Mouse (Mus musculus): ENCODE measurements around the gene Cdk19. TPM values are rescaled to one million over a fixed set of nuclear protein-coding genes. Genes with fewer than 3 reads are reported as not detected.

Cdk19 gene
- polyA plus RNA-seq, 1 experiment from 2014 or later: 9.1 TPM

- Histone ChIP-seq H3K9ac (ENCODE audit: low read length) (no peak overlapping the region), H3K4me1 (ENCODE audit: control insufficient read depth in 2 of 2, insufficient read depth in 2 of 2, low read length in 2 of 2) (no peaks in the 10 kb centered on the region; a peak in 1 of 4 replicates), H3K9me3 (ENCODE audit: control insufficient read depth, low read length) (no peaks in the 10 kb centered on the region), H3K36me3 (ENCODE audit: control insufficient read depth, insufficient read depth, low read length) (no peaks in the 10 kb centered on the region), H3K27me3 (ENCODE audit: control insufficient read depth, insufficient read depth, low read length) (no peaks in the 10 kb centered on the region), H3K4me2 (ENCODE audit: low read length) (no peak overlapping the region), H3K4me3 (ENCODE audit: control insufficient read depth in 1 of 2, insufficient read depth in 1 of 2, low read depth in 1 of 2, low read length in 2 of 2) (no peak overlapping the region), H3K27ac (replicated peaks in 1 of 2; ENCODE audit: control insufficient read depth in 1 of 2, insufficient read depth in 1 of 2, low read depth in 2 of 2, low read length in 2 of 2) (no peak overlapping the region)
- WGBS: 45% methylated on average over 12 of the region's 12 CpGs
- no peak for ATAC-seq (ENCODE audit: insufficient number of reproducible peaks, insufficient read depth, low FRiP score, low read depth)
Observed at GRCm38 (mm10) chr10:40521579-40521978, 182.2 kb downstream of the Cdk19 start.

DNA sequence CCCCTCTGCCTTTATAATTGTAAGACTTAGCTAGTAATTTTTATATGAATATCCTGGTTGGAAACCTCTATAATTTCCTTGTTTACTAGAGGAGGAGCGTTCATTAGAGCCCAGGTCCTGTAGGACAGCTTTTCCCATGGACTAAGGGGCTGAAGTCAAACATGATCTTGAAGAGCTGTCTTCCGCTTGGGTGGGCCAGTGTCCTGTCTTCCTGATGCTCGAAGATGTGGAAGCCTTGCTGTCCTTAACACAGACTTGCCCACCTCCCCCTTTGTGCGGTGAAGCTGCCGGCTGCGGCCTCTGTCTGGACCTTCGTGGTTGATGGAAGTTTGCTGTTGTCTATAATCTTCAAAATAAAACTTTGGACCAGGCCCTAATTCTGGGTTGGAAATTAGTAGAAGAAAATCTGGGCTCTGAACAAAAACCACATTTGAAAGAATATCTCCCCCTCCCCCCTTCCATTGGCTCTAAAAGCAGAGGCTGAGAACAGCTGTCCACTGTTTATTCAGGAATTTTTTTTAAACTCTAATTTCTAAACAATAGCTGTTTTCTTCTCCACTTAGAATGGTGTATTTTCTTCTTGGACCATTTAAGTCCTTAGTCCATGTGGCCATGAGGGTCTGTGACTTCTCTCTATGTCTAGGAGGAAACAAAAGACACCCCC lies 184.1 kb downstream of the Cdk19 start:
- Histone ChIP-seq H3K9me3 (ENCODE audit: control insufficient read depth, low read length) (no peaks in the 10 kb centered on the region), H3K27ac (replicated peaks in 1 of 2; ENCODE audit: control insufficient read depth in 1 of 2, insufficient read depth in 1 of 2, low read depth in 2 of 2, low read length in 2 of 2) (no peak overlapping the region), H3K4me2 (ENCODE audit: low read length) (no peak overlapping the region), H3K4me3 (ENCODE audit: control insufficient read depth in 1 of 2, insufficient read depth in 1 of 2, low read depth in 1 of 2, low read length in 2 of 2) (no peak overlapping the region), H3K9ac (ENCODE audit: low read length) (no peak overlapping the region), H3K4me1 (ENCODE audit: control insufficient read depth in 2 of 2, insufficient read depth in 2 of 2, low read length in 2 of 2) (peaks cover 0 to 3% of the 10 kb centered on the region in 2 experiments; a peak in 1 of 4 replicates), H3K27me3 (ENCODE audit: control insufficient read depth, insufficient read depth, low read length) (no peaks in the 10 kb centered on the region), H3K36me3 (ENCODE audit: control insufficient read depth, insufficient read depth, low read length) (no peaks in the 10 kb centered on the region)
- no peak for ATAC-seq (ENCODE audit: insufficient number of reproducible peaks, insufficient read depth, low FRiP score, low read depth)
- 81% methylated on average over 7 of the region's 7 CpGs for WGBS

DNA sequence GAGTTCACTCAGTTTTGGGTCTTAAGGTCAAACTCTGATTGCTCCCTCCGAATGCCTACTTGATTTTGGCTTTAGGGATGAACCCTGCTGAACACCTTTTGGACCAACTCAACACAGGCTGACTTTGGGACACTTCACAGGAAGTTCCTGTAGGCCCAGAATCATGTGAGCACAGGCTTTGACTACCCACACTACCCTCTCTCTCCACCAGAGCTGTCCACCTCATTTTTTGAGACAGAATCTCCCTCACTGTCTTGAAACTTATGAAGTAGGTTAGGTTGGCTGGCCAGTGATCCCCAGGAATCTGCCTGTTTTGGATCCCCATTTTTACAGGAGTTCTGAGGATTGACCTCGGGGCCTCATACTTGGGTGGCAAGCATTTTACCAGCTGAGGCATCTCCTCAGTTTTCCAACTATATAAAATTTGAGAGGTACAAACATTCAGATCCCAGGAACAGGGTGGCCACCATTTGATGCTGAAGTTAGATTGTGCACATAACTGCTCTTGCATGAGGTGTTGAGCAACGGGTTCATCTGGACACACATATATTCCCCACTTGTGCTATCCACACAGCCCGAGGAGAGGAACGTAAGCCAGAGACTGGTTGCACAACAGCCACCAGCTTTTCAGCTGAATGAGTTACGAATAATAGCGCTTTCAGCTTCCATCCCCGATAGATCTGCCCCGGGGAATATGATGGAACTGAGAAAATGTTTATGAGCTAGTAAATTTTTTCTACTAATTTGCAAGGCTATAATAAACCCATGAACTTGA lies 184.9 kb downstream of the Cdk19 start:
- no peaks in the 10 kb centered on the region for H3K27me3 ChIP-seq (ENCODE audit: control insufficient read depth, insufficient read depth, low read length)
- H3K9ac ChIP-seq (ENCODE audit: low read length): no peak overlapping the region
- no peak overlapping the region for H3K27ac ChIP-seq (replicated peaks in 1 of 2; ENCODE audit: control insufficient read depth in 1 of 2, insufficient read depth in 1 of 2, low read depth in 2 of 2, low read length in 2 of 2)
- H3K4me2 ChIP-seq (ENCODE audit: low read length): no peak overlapping the region
- H3K36me3 ChIP-seq (ENCODE audit: control insufficient read depth, insufficient read depth, low read length): no peaks in the 10 kb centered on the region
- H3K4me3 ChIP-seq (ENCODE audit: control insufficient read depth in 1 of 2, insufficient read depth in 1 of 2, low read depth in 1 of 2, low read length in 2 of 2): no peak overlapping the region
- ATAC-seq (ENCODE audit: insufficient number of reproducible peaks, insufficient read depth, low FRiP score, low read depth): no peak
- H3K4me1 ChIP-seq (ENCODE audit: control insufficient read depth in 2 of 2, insufficient read depth in 2 of 2, low read length in 2 of 2): peaks cover 0 to 3% of the 10 kb centered on the region in 2 experiments; a peak in 1 of 4 replicates
- whole genome bisulfite sequencing: 74% methylated on average over 9 of the region's 9 CpGs
- H3K9me3 ChIP-seq (ENCODE audit: control insufficient read depth, low read length): no peaks in the 10 kb centered on the region

DNA sequence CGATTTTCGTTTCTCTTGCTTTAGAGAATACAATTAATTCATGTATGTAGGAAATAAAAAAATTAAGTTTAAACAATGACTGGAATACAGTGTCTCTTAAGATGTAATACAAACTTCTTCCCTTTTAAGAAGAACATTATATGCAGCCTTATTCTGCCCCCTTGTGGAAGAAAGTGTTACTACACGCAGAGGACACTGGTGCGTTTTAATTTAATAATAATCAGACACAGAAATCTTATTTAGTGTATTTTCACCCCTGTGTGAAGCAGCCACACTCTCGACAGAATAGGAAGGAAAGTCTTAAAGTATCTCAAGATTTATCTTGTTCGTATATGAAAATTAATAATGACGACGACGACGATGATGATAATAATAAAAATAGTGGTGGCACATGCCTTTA lies 185.6 kb downstream of the Cdk19 start:
- no peak overlapping the region for H3K4me2 ChIP-seq (ENCODE audit: low read length)
- no peak overlapping the region for H3K9ac ChIP-seq (ENCODE audit: low read length)
- H3K27ac ChIP-seq (replicated peaks in 1 of 2; ENCODE audit: control insufficient read depth in 1 of 2, insufficient read depth in 1 of 2, low read depth in 2 of 2, low read length in 2 of 2): no peak overlapping the region
- no peaks in the 10 kb centered on the region for H3K36me3 ChIP-seq (ENCODE audit: control insufficient read depth, insufficient read depth, low read length)
- no peaks in the 10 kb centered on the region for H3K9me3 ChIP-seq (ENCODE audit: control insufficient read depth, low read length)
- H3K4me1 ChIP-seq (ENCODE audit: control insufficient read depth in 2 of 2, insufficient read depth in 2 of 2, low read length in 2 of 2): 0 out of 4 replicates have a peak, but pooled peaks cover 0 to 3% of the 10 kb centered on the region in 2 experiments
- no peak overlapping the region for H3K4me3 ChIP-seq (ENCODE audit: control insufficient read depth in 1 of 2, insufficient read depth in 1 of 2, low read depth in 1 of 2, low read length in 2 of 2)
- ATAC-seq (ENCODE audit: insufficient number of reproducible peaks, insufficient read depth, low FRiP score, low read depth): no peak
- 31% methylated on average over 10 of the region's 10 CpGs for WGBS
- no peaks in the 10 kb centered on the region for H3K27me3 ChIP-seq (ENCODE audit: control insufficient read depth, insufficient read depth, low read length)

DNA sequence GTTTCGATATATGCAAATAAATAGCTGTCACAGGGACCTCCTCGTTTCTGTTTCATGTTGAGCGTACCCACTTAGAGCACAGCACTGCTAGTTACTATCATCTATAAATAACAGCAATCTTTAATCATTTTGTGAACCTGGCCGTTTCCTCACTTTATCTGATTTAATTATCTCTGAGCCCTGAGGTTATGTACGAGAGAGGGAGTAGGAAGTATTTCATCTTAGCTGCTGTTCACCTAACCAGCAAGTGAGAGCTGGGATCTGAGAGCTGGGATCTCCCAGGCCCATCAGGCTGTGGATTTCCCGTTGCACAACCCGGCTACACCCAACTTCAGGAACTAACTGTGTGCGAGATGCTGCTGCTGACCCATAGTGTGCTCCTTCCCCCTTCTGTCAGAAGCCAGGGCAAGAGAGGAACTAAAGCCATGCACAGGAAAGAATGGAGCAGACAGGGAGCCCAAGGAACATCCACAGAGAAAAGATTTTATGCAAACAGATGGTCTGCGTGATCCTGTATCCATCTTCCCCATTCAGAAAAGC lies 186.3 kb downstream of the Cdk19 start:
- H3K27ac ChIP-seq (replicated peaks in 1 of 2; ENCODE audit: control insufficient read depth in 1 of 2, insufficient read depth in 1 of 2, low read depth in 2 of 2, low read length in 2 of 2): no peak overlapping the region
- ATAC-seq (ENCODE audit: insufficient number of reproducible peaks, insufficient read depth, low FRiP score, low read depth): no peak
- no peaks in the 10 kb centered on the region for H3K27me3 ChIP-seq (ENCODE audit: control insufficient read depth, insufficient read depth, low read length)
- 55% methylated on average over 9 of the region's 9 CpGs for WGBS
- no peak overlapping the region for H3K4me2 ChIP-seq (ENCODE audit: low read length)
- no peaks in the 10 kb centered on the region for H3K9me3 ChIP-seq (ENCODE audit: control insufficient read depth, low read length)
- no peaks in the 10 kb centered on the region for H3K36me3 ChIP-seq (ENCODE audit: control insufficient read depth, insufficient read depth, low read length)
- no peak overlapping the region for H3K4me3 ChIP-seq (ENCODE audit: control insufficient read depth in 1 of 2, insufficient read depth in 1 of 2, low read depth in 1 of 2, low read length in 2 of 2)
- H3K4me1 ChIP-seq (ENCODE audit: control insufficient read depth in 2 of 2, insufficient read depth in 2 of 2, low read length in 2 of 2): 0 out of 4 replicates have a peak, but pooled peaks cover 0 to 3% of the 10 kb centered on the region in 2 experiments
- H3K9ac ChIP-seq (ENCODE audit: low read length): no peak overlapping the region

GRCm38 (mm10) chr10:40526301-40526761 lies 187.0 kb downstream of the Cdk19 start:
- H3K9me3 ChIP-seq (ENCODE audit: control insufficient read depth, low read length): no peaks in the 10 kb centered on the region
- H3K4me2 ChIP-seq (ENCODE audit: low read length): no peak overlapping the region
- WGBS: 65% methylated on average over 8 of the region's 8 CpGs
- H3K27me3 ChIP-seq (ENCODE audit: control insufficient read depth, insufficient read depth, low read length): no peaks in the 10 kb centered on the region
- no peak overlapping the region for H3K4me3 ChIP-seq (ENCODE audit: control insufficient read depth in 1 of 2, insufficient read depth in 1 of 2, low read depth in 1 of 2, low read length in 2 of 2)
- no peak overlapping the region for H3K27ac ChIP-seq (replicated peaks in 1 of 2; ENCODE audit: control insufficient read depth in 1 of 2, insufficient read depth in 1 of 2, low read depth in 2 of 2, low read length in 2 of 2)
- H3K4me1 ChIP-seq (ENCODE audit: control insufficient read depth in 2 of 2, insufficient read depth in 2 of 2, low read length in 2 of 2): 0 out of 4 replicates have a peak, but pooled peaks cover 0 to 3% of the 10 kb centered on the region in 2 experiments
- no peaks in the 10 kb centered on the region for H3K36me3 ChIP-seq (ENCODE audit: control insufficient read depth, insufficient read depth, low read length)
- no peak overlapping the region for H3K9ac ChIP-seq (ENCODE audit: low read length)
- ATAC-seq (ENCODE audit: insufficient number of reproducible peaks, insufficient read depth, low FRiP score, low read depth): no peak

GRCm38 (mm10) chr10:40526986-40527385 lies 187.6 kb downstream of the Cdk19 start:
- H3K9me3 ChIP-seq (ENCODE audit: control insufficient read depth, low read length): no peaks in the 10 kb centered on the region
- H3K4me2 ChIP-seq (ENCODE audit: low read length): no peak overlapping the region
- WGBS: 69% methylated on average over 3 of the region's 3 CpGs

More at GRCm38 (mm10) chr10:40526986-40527385, 187.6 kb downstream of the Cdk19 start:
- no peak overlapping the region for H3K9ac ChIP-seq (ENCODE audit: low read length)
- H3K27ac ChIP-seq (replicated peaks in 1 of 2; ENCODE audit: control insufficient read depth in 1 of 2, insufficient read depth in 1 of 2, low read depth in 2 of 2, low read length in 2 of 2): no peak overlapping the region
- H3K27me3 ChIP-seq (ENCODE audit: control insufficient read depth, insufficient read depth, low read length): no peaks in the 10 kb centered on the region
- ATAC-seq (ENCODE audit: insufficient number of reproducible peaks, insufficient read depth, low FRiP score, low read depth): no peak
- 0 out of 4 replicates have a peak, but pooled peaks cover 0 to 3% of the 10 kb centered on the region in 2 experiments for H3K4me1 ChIP-seq (ENCODE audit: control insufficient read depth in 2 of 2, insufficient read depth in 2 of 2, low read length in 2 of 2)
- H3K4me3 ChIP-seq (ENCODE audit: control insufficient read depth in 1 of 2, insufficient read depth in 1 of 2, low read depth in 1 of 2, low read length in 2 of 2): no peak overlapping the region
- H3K36me3 ChIP-seq (ENCODE audit: control insufficient read depth, insufficient read depth, low read length): no peaks in the 10 kb centered on the region
